Comparison of ENCODE assay signal across 7 mouse cellular contexts in genomic region chr9:121718070-121718705, GRCm38 (mm10). TPM values are rescaled to one million over a fixed set of nuclear protein-coding genes. Genes with fewer than 3 reads are reported as not detected.
DNase-seq lines count a peak whose midpoint lies in the region; ATAC-seq and TF ChIP-seq lines count a peak whose summit lies in the region.

No protein-coding gene starts in this region.

- peak overlapping the region; percentile 94 for H3K4me3 ChIP-seq in lung, embryonic 16.5 days (ENCODE audit: low read length)
- peak overlapping the region; percentile 59 for H3K4me3 ChIP-seq in bone marrow macrophage, adult 2 months (ENCODE audit: insufficient read depth, low read length)
- H3K4me3 ChIP-seq in forebrain, embryonic 15.5 days, result peak overlapping the region; percentile 93
- peak overlapping the region; percentile 95 for H3K4me3 ChIP-seq in liver, embryonic 15.5 days (replicated peaks)
- peak overlapping the region; percentile 92 for H3K4me3 ChIP-seq in stomach, embryonic 16.5 days (replicated peaks; ENCODE audit: low read length)

- peaks cover 10% of the 10 kb centered on the region; the same call in 1 of the 2 replicates for H3K4me1 ChIP-seq in lung, embryonic 16.5 days (replicated peaks; ENCODE audit: control insufficient read depth, insufficient read depth, low read length)
- H3K4me1 ChIP-seq in bone marrow macrophage, adult 2 months (ENCODE audit: control insufficient read depth, insufficient read depth, low read length), result peaks cover 10% of the 10 kb centered on the region
- H3K4me1 ChIP-seq in forebrain, embryonic 15.5 days, result peaks cover 24% of the 10 kb centered on the region
- H3K4me1 ChIP-seq in liver, embryonic 15.5 days (replicated peaks), result peaks cover 32% of the 10 kb centered on the region
- peaks cover 9% of the 10 kb centered on the region; the same call in 1 of the 2 replicates for H3K4me1 ChIP-seq in stomach, embryonic 16.5 days (ENCODE audit: control insufficient read depth, insufficient read depth, low read length)

- peak; percentile 2; the same call in 1 of the 2 replicates for ATAC-seq in lung, embryonic 16.5 days (ENCODE audit: low read depth)
- peak; percentile 27 for ATAC-seq in forebrain, embryonic 15.5 days (replicated peaks)
- ATAC-seq in liver, embryonic 15.5 days (ENCODE audit: insufficient read depth), result no peak
- no peak for ATAC-seq in stomach, embryonic 16.5 days (ENCODE audit: insufficient read depth, low FRiP score)

- H3K9ac ChIP-seq in lung, embryonic 16.5 days (ENCODE audit: low read length), result peak overlapping the region; percentile 77
- peak overlapping the region; percentile 71 for H3K9ac ChIP-seq in forebrain, embryonic 15.5 days (replicated peaks)
- peak overlapping the region; percentile 76 for H3K9ac ChIP-seq in liver, embryonic 15.5 days
- H3K9ac ChIP-seq in stomach, embryonic 16.5 days (ENCODE audit: low read length), result peak overlapping the region; percentile 80

- no peak for TF ChIP-seq POLR2A in bone marrow macrophage, adult 2 months (IDR thresholded peaks at IDR 0.05; ENCODE audit: borderline replicate concordance, low read depth, low read length)

- peak overlapping the region; percentile 83 for H3K4me2 ChIP-seq in lung, embryonic 16.5 days (ENCODE audit: low read depth, low read length)
- H3K4me2 ChIP-seq in forebrain, embryonic 15.5 days (replicated peaks), result peak overlapping the region; percentile 68
- peak overlapping the region; percentile 90 for H3K4me2 ChIP-seq in liver, embryonic 15.5 days
- H3K4me2 ChIP-seq in stomach, embryonic 16.5 days (ENCODE audit: low read depth, low read length), result peak overlapping the region; percentile 84

- no peak for DNase-seq in lung, postnatal 10 days
- no peak for DNase-seq in B cell, adult 2 months

- no peak for TF ChIP-seq CTCF in bone marrow macrophage, adult 2 months (IDR thresholded peaks at IDR 0.05; ENCODE audit: low read depth, low read length)

- H3K27ac ChIP-seq in lung, embryonic 16.5 days (ENCODE audit: low read length), result peak overlapping the region; percentile 96
- H3K27ac ChIP-seq in bone marrow macrophage, adult 2 months (ENCODE audit: insufficient read depth, low read depth, low read length), result peak overlapping the region; percentile 84
- peak overlapping the region; percentile 90 for H3K27ac ChIP-seq in forebrain, embryonic 15.5 days (replicated peaks)
- peak overlapping the region; percentile 98 for H3K27ac ChIP-seq in liver, embryonic 15.5 days (replicated peaks)
- peak overlapping the region; percentile 98 for H3K27ac ChIP-seq in stomach, embryonic 16.5 days (ENCODE audit: low read length)

- peaks cover 4% of the 10 kb centered on the region; the same call in 1 of the 2 replicates for H3K9me3 ChIP-seq in lung, embryonic 16.5 days (ENCODE audit: control insufficient read depth, low read length)
- no peaks in the 10 kb centered on the region for H3K9me3 ChIP-seq in forebrain, embryonic 15.5 days
- no peaks in the 10 kb centered on the region for H3K9me3 ChIP-seq in liver, embryonic 15.5 days (replicated peaks)
- no peaks in the 10 kb centered on the region for H3K9me3 ChIP-seq in stomach, embryonic 16.5 days (replicated peaks; ENCODE audit: control insufficient read depth, low read length)

- peaks cover 6% of the 10 kb centered on the region for H3K36me3 ChIP-seq in lung, embryonic 16.5 days (ENCODE audit: control insufficient read depth, insufficient read depth, low read length)
- H3K36me3 ChIP-seq in forebrain, embryonic 15.5 days, result peaks cover 1% of the 10 kb centered on the region
- peaks cover 11% of the 10 kb centered on the region for H3K36me3 ChIP-seq in liver, embryonic 15.5 days (replicated peaks)
- peaks cover 2% of the 10 kb centered on the region for H3K36me3 ChIP-seq in stomach, embryonic 16.5 days (ENCODE audit: control insufficient read depth, insufficient read depth, low read length)

- H3K27me3 ChIP-seq in lung, embryonic 16.5 days (ENCODE audit: control insufficient read depth, insufficient read depth, low read depth, low read length), result no peaks in the 10 kb centered on the region
- H3K27me3 ChIP-seq in forebrain, embryonic 15.5 days, result no peaks in the 10 kb centered on the region
- H3K27me3 ChIP-seq in liver, embryonic 15.5 days, result no peaks in the 10 kb centered on the region
- H3K27me3 ChIP-seq in stomach, embryonic 16.5 days (ENCODE audit: control insufficient read depth, insufficient read depth, low read length), result no peaks in the 10 kb centered on the region

- WGBS in lung, embryonic 16.5 days, result 61% methylated on average over 15 of the region's 15 CpGs
- WGBS in forebrain, embryonic 15.5 days, result 66% methylated on average over 15 of the region's 15 CpGs
- 57% methylated on average over 15 of the region's 15 CpGs for WGBS in liver, embryonic 15.5 days (ENCODE audit: insufficient replicate concordance)
- WGBS in stomach, embryonic 16.5 days, result 65% methylated on average over 15 of the region's 15 CpGs

RNA-seq across cellular contexts. Expression of gene Nktr, which starts 0.8 kb away (rescaled TPM):
- polyA plus RNA-seq in lung, embryonic 16.5 days (2015; fragmentation: Nextera tagmentation; extraction: Ambion mirVana), result 61.9 and 69.5 TPM in 2 replicates
- polyA plus RNA-seq in bone marrow macrophage, adult 2 months (2012; ENCODE audit: insufficient read depth, insufficient read length, missing spikeins), result 109 and 111 TPM in 2 replicates
- 57.5 and 58.4 TPM in 2 replicates for polyA plus RNA-seq in forebrain, embryonic 15.5 days (2015; fragmentation: Nextera tagmentation; extraction: Ambion mirVana)
- 23.0 and 25.2 TPM in 2 replicates for polyA plus RNA-seq in liver, embryonic 15.5 days (2015; fragmentation: Nextera tagmentation; extraction: Ambion mirVana)
- polyA plus RNA-seq in stomach, embryonic 16.5 days (2015; fragmentation: Nextera tagmentation; extraction: Ambion mirVana), result 54.7 and 55.6 TPM in 2 replicates

RNA-seq across cellular contexts. Expression of gene Ss18l2, which starts 8.1 kb away (rescaled TPM):
- 94.0 and 104 TPM in 2 replicates for polyA plus RNA-seq in lung, embryonic 16.5 days (2015; fragmentation: Nextera tagmentation; extraction: Ambion mirVana)
- polyA plus RNA-seq in bone marrow macrophage, adult 2 months (2012; ENCODE audit: insufficient read depth, insufficient read length, missing spikeins), result 27.5 and 34.0 TPM in 2 replicates
- polyA plus RNA-seq in forebrain, embryonic 15.5 days (2015; fragmentation: Nextera tagmentation; extraction: Ambion mirVana), result 145 TPM in 2 replicates
- polyA plus RNA-seq in liver, embryonic 15.5 days (2015; fragmentation: Nextera tagmentation; extraction: Ambion mirVana), result 55.3 TPM in 2 replicates
- polyA plus RNA-seq in stomach, embryonic 16.5 days (2015; fragmentation: Nextera tagmentation; extraction: Ambion mirVana), result 103 and 112 TPM in 2 replicates

RNA-seq across cellular contexts. Expression of gene Sec22c, which starts 12.9 kb away (rescaled TPM):
- polyA plus RNA-seq in lung, embryonic 16.5 days (2015; fragmentation: Nextera tagmentation; extraction: Ambion mirVana), result 9.2 and 10.0 TPM in 2 replicates
- 9.3 and 14.2 TPM in 2 replicates for polyA plus RNA-seq in bone marrow macrophage, adult 2 months (2012; ENCODE audit: insufficient read depth, insufficient read length, missing spikeins)
- 33.9 and 39.2 TPM in 2 replicates for polyA plus RNA-seq in forebrain, embryonic 15.5 days (2015; fragmentation: Nextera tagmentation; extraction: Ambion mirVana)
- 3.3 and 3.6 TPM in 2 replicates for polyA plus RNA-seq in liver, embryonic 15.5 days (2015; fragmentation: Nextera tagmentation; extraction: Ambion mirVana)
- polyA plus RNA-seq in stomach, embryonic 16.5 days (2015; fragmentation: Nextera tagmentation; extraction: Ambion mirVana), result 8.8 and 9.4 TPM in 2 replicates

RNA-seq across cellular contexts. Expression of gene Zfp651, which starts 40.9 kb away (rescaled TPM):
- polyA plus RNA-seq in lung, embryonic 16.5 days (2015; fragmentation: Nextera tagmentation; extraction: Ambion mirVana), result 7.3 and 7.4 TPM in 2 replicates
- 0.38 and 0.39 TPM in 2 replicates for polyA plus RNA-seq in bone marrow macrophage, adult 2 months (2012; ENCODE audit: insufficient read depth, insufficient read length, missing spikeins)
- polyA plus RNA-seq in forebrain, embryonic 15.5 days (2015; fragmentation: Nextera tagmentation; extraction: Ambion mirVana), result 20.1 and 20.6 TPM in 2 replicates
- polyA plus RNA-seq in liver, embryonic 15.5 days (2015; fragmentation: Nextera tagmentation; extraction: Ambion mirVana), result 1.6 and 2.0 TPM in 2 replicates
- 7.9 and 8.0 TPM in 2 replicates for polyA plus RNA-seq in stomach, embryonic 16.5 days (2015; fragmentation: Nextera tagmentation; extraction: Ambion mirVana)

RNA-seq across cellular contexts. Expression of gene Klhl40, which starts 59.2 kb away (rescaled TPM):
- polyA plus RNA-seq in lung, embryonic 16.5 days (2015; fragmentation: Nextera tagmentation; extraction: Ambion mirVana), result 0.57 and 2.2 TPM in 2 replicates
- not detected in 2 replicates for polyA plus RNA-seq in bone marrow macrophage, adult 2 months (2012; ENCODE audit: insufficient read depth, insufficient read length, missing spikeins)
- polyA plus RNA-seq in forebrain, embryonic 15.5 days (2015; fragmentation: Nextera tagmentation; extraction: Ambion mirVana), result 0.50 and 0.69 TPM in 2 replicates
- 0.67 and 0.98 TPM in 2 replicates for polyA plus RNA-seq in liver, embryonic 15.5 days (2015; fragmentation: Nextera tagmentation; extraction: Ambion mirVana)
- 0.45 and 8.0 TPM in 2 replicates for polyA plus RNA-seq in stomach, embryonic 16.5 days (2015; fragmentation: Nextera tagmentation; extraction: Ambion mirVana)

Comparison
In these comparisons a context has a peak if more than half of its experiments do, and no peak if none do; other contexts are left out.
1. ATAC-seq: peak in lung, embryonic 16.5 days (single experiment) and forebrain, embryonic 15.5 days (single experiment); none in liver, embryonic 15.5 days (single experiment) and stomach, embryonic 16.5 days (single experiment).
2. Peak in every context shown above with its lines, with median percentiles within 50 percentile points of each other: H3K27ac ChIP-seq, H3K4me2 ChIP-seq, H3K4me3 ChIP-seq and H3K9ac ChIP-seq.